Mouse (Mus musculus) layer of hippocampus, postnatal 36 days (tissue): ENCODE measurements around the gene Zfp408. TPM values are rescaled to one million over a fixed set of nuclear protein-coding genes. Genes with fewer than 3 reads are reported as not detected.

Source experiments
- DNase-seq, 2 experiments: peaks; one replicate each; pipeline ENCODE4 v3.0.0; 2022
- total RNA-seq, 2 experiments: library from RNA; stranded (reverse); gene quantifications; 2 replicates each; pipeline ENCODE4 v1.2.3; 2021

The Zfp408 gene
- total RNA-seq, result 10 to 100 TPM; 10.8 to 10.9 TPM

- peak; percentile 93 to 95 for DNase-seq
These were observed at the start of gene Zfp408, which contains the start of gene Arhgap1 for GRCm38 (mm10) chr2:91649553-91650359. Gene Zfp408, minus strand, starts transcription at chr2:91649791. Gene Arhgap1, plus strand, starts transcription at chr2:91649860.

GRCm38 (mm10) chr2:91699225-91699624 lies 49.6 kb upstream of the Zfp408 start:
- DNase-seq, result no peak

- DNase-seq, result no peak
These were observed 46.6 kb upstream of the Zfp408 start for GRCm38 (mm10) chr2:91696225-91696590.

- DNase-seq, result peak; percentile 21 to 47
These were observed 46.0 kb upstream of the Zfp408 start for GRCm38 (mm10) chr2:91695436-91696224.

GRCm38 (mm10) chr2:91689452-91689851 lies 39.9 kb upstream of the Zfp408 start:
- peak; percentile 46 to 60 for DNase-seq

- no peak for DNase-seq
These were observed 34.3 kb upstream of the Zfp408 start for GRCm38 (mm10) chr2:91683919-91684318.

- DNase-seq, result peak; percentile 29 to 43
These were observed 33.3 kb upstream of the Zfp408 start for GRCm38 (mm10) chr2:91682850-91683249.

GRCm38 (mm10) chr2:91676961-91677360 lies 27.4 kb upstream of the Zfp408 start:
- no peak for DNase-seq

GRCm38 (mm10) chr2:91676420-91676819 lies 26.8 kb upstream of the Zfp408 start:
- DNase-seq, result no peak

- peak; percentile 52 to 62 for DNase-seq
These were observed 25.3 kb upstream of the Zfp408 start for GRCm38 (mm10) chr2:91674895-91675294.

GRCm38 (mm10) chr2:91673587-91673986 lies 24.0 kb upstream of the Zfp408 start:
- DNase-seq, result no peak

GRCm38 (mm10) chr2:91670038-91670437 lies 20.4 kb upstream of the Zfp408 start:
- DNase-seq, result no peak

GRCm38 (mm10) chr2:91669326-91669725 lies 19.7 kb upstream of the Zfp408 start:
- DNase-seq, result no peak

- DNase-seq, result no peak
These were observed 18.2 kb upstream of the Zfp408 start for GRCm38 (mm10) chr2:91667747-91668146.

- DNase-seq, result no peak
These were observed 16.9 kb upstream of the Zfp408 start for GRCm38 (mm10) chr2:91666386-91666910.

- no peak for DNase-seq
These were observed 15.2 kb upstream of the Zfp408 start for GRCm38 (mm10) chr2:91664780-91665179.

GRCm38 (mm10) chr2:91660981-91661380 lies 11.4 kb upstream of the Zfp408 start:
- DNase-seq, result no peak

- DNase-seq, result no peak
These were observed 10.1 kb upstream of the Zfp408 start for GRCm38 (mm10) chr2:91659657-91660056.

GRCm38 (mm10) chr2:91656774-91657173 lies 7.2 kb upstream of the Zfp408 start:
- no peak for DNase-seq

- DNase-seq, result no peak
These were observed 6.2 kb upstream of the Zfp408 start for GRCm38 (mm10) chr2:91655827-91656226.

- DNase-seq, result no peak
These were observed 5.8 kb upstream of the Zfp408 start for GRCm38 (mm10) chr2:91655388-91655787.

GRCm38 (mm10) chr2:91652863-91653262 lies 3.3 kb upstream of the Zfp408 start:
- peak in 1 of 2 experiments; percentile 29 for DNase-seq
